Mouse (Mus musculus) small intestine, adult 2 months (tissue): ENCODE measurements at regions not wholly inside any gene's neighbourhood (a gene's known extent, or its start where the extent isn't known, plus 50 kb on each side); places are given as distances from the start of the nearest gene placed in this dataset.

ENCODE experiments used
- H3K27ac ChIP-seq: fragments of 200-500 bp; 2 replicates; pipeline ENCODE4 v1.5.1; 2012; ENCODE audit warnings: low read depth, low read length, control low read depth, inconsistent platforms; ENCODE audit not compliant: insufficient read depth
- H3K27me3 ChIP-seq: fragments of 200-500 bp; 2 replicates; pipeline ENCODE4 v1.6.1; 2012; ENCODE audit warnings: mild to moderate bottlenecking, moderate library complexity, low read length, inconsistent platforms; ENCODE audit not compliant: control insufficient read depth, insufficient read depth
- H3K36me3 ChIP-seq: fragments of 200-500 bp; 2 replicates; pipeline ENCODE4 v1.6.1; 2012; ENCODE audit warnings: mild to moderate bottlenecking, low read length, control low read depth, inconsistent platforms; ENCODE audit not compliant: control insufficient read depth, insufficient read depth
- H3K4me1 ChIP-seq: fragments of 200-500 bp; 2 replicates; pipeline ENCODE4 v1.6.1; 2012; ENCODE audit warnings: low read length, inconsistent platforms, mixed read lengths; ENCODE audit not compliant: control insufficient read depth, insufficient read depth, insufficient read length
- H3K4me3 ChIP-seq: fragments of 200-500 bp; 2 replicates; pipeline ENCODE4 v1.5.1; 2012; ENCODE audit warnings: low read depth, mild to moderate bottlenecking, control low read depth, inconsistent platforms, low read length, moderate library complexity
- CTCF ChIP-seq: fragments of 200-500 bp; IDR thresholded peaks from 2 replicates; pipeline ENCODE4 v1.5.1; 2012; ENCODE audit warnings: low read depth, mild to moderate bottlenecking, control low read depth, inconsistent platforms, low read length, moderate library complexity, mixed read lengths; ENCODE audit not compliant: insufficient replicate concordance, insufficient read length; ENCODE audit errors: extremely low read depth
- POLR2A ChIP-seq: fragments of 200-500 bp; IDR thresholded peaks from 2 replicates; pipeline ENCODE4 v1.6.1; 2012; ENCODE audit warnings: low read depth, mild to moderate bottlenecking, control low read depth, inconsistent platforms, low read length, moderate library complexity
- WGBS: fragments of 180-500 bp; shearing (Covaris S2); methylation state at CpG from one replicate; pipeline ENCODE4 v1.1.7; 2018; 5-methylcytosine and 5-hydroxymethylcytosine counted together

DNA sequence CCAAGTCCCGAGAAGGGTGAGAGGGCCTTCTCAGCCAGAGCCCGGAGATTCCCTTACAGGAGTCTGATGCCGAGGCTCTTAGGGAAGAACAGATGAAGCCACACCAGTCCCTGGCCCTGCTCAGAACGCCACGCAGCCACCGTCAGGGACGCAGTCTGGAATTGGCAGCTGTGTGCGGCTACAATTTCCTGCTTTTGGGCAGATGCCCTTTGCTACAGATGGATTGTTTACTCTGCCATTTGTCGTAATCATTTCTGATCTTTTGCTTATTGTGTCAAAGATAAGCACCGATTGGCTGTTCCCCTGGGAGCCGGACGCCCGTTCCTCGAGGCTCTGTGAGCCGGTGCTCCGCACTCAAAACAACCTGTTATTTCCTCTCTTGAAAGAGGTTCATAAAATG is 179.4 kb downstream of the 3100002H09Rik start:
- H3K36me3 ChIP-seq: no peaks in the 10 kb centered on the region
- no peaks in the 10 kb centered on the region for H3K27me3 ChIP-seq
- H3K4me3 ChIP-seq: no peak overlapping the region
- no peaks in the 10 kb centered on the region for H3K4me1 ChIP-seq
- WGBS: 28% methylated on average over 16 of the region's 16 CpGs
- H3K27ac ChIP-seq: no peak overlapping the region
- TF ChIP-seq CTCF: no peak
- no peak for TF ChIP-seq POLR2A

DNA sequence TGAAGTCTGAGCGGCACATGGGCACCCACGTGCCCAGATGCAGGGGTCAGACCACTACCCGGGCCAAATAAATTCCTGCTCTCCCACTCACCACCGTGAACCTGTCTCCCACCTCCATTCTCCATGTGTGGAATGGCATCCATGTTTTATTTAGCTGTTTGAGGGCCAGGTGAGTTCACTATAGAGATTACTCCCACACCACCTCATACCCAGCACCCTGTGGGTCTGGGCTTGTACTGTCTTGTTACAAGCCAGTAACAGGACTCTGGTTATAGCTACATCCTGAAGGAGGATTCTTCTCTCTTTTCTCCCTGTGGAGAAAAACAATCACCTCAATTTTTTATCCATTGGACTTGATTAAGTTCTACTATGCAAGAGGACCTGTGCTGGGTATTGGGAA is 181.8 kb downstream of the 3100002H09Rik start:
- Histone ChIP-seq H3K27ac (no peak overlapping the region), H3K4me3 (no peak overlapping the region), H3K4me1 (no peaks in the 10 kb centered on the region), H3K27me3 (no peaks in the 10 kb centered on the region), H3K36me3 (no peaks in the 10 kb centered on the region)
- 82% methylated on average over 4 of the region's 4 CpGs for WGBS
- TF ChIP-seq CTCF: no peak

- no peaks in the 10 kb centered on the region for H3K36me3 ChIP-seq
- TF ChIP-seq POLR2A (no peak), CTCF (no peak)
- WGBS: 82% methylated on average over 6 of the region's 6 CpGs
- H3K27me3 ChIP-seq: no peaks in the 10 kb centered on the region
- H3K4me3 ChIP-seq: no peak overlapping the region
- H3K4me1 ChIP-seq: no peaks in the 10 kb centered on the region
- H3K27ac ChIP-seq: no peak overlapping the region
Measured at GRCm38 (mm10) chr4:124422406-124422805, 188.2 kb downstream of the 3100002H09Rik start.

GRCm38 (mm10) chr4:124418431-124418830 is 192.2 kb downstream of the 3100002H09Rik start:
- no peak overlapping the region for H3K4me3 ChIP-seq
- no peaks in the 10 kb centered on the region for H3K27me3 ChIP-seq
- no peaks in the 10 kb centered on the region for H3K4me1 ChIP-seq
- no peak for TF ChIP-seq CTCF
- no peak for TF ChIP-seq POLR2A
- no peak overlapping the region for H3K27ac ChIP-seq
- 31% methylated on average over 8 of the region's 8 CpGs for WGBS
- H3K36me3 ChIP-seq: no peaks in the 10 kb centered on the region

DNA sequence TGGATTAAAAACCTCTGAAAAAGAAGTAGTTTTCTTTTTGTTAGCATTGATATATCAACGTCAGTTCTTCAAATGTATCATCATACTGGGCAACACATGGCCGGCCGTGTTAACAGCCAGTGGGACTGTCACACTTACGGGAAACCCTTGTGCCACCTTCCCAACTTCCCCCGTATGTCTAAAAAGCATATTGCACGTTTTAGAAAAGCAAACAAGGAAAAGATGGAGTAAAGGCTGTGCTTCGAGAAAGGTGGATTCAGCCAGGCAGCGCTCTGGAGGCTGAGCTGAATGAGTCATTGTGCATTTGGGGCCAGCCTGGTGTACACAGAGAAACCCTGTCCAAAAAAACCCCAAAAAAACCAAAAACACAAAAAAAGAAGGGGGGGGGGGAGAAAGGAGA is 193.4 kb downstream of the 3100002H09Rik start:
- Histone ChIP-seq H3K4me3 (no peak overlapping the region), H3K27me3 (no peaks in the 10 kb centered on the region), H3K4me1 (no peaks in the 10 kb centered on the region), H3K27ac (no peak overlapping the region), H3K36me3 (no peaks in the 10 kb centered on the region)
- TF ChIP-seq CTCF (no peak), POLR2A (no peak)
- WGBS: 78% methylated on average over 8 of the region's 8 CpGs

- no peaks in the 10 kb centered on the region for H3K27me3 ChIP-seq
- H3K4me1 ChIP-seq: no peaks in the 10 kb centered on the region
- H3K36me3 ChIP-seq: no peaks in the 10 kb centered on the region
- 82% methylated on average over 6 of the region's 6 CpGs for WGBS
- no peak overlapping the region for H3K4me3 ChIP-seq
- no peak overlapping the region for H3K27ac ChIP-seq
- TF ChIP-seq POLR2A (no peak), CTCF (no peak)
Measured at GRCm38 (mm10) chr4:124416266-124416665, 194.3 kb downstream of the 3100002H09Rik start.

- Histone ChIP-seq H3K27me3 (no peaks in the 10 kb centered on the region), H3K36me3 (no peaks in the 10 kb centered on the region), H3K4me1 (no peaks in the 10 kb centered on the region), H3K27ac (no peak overlapping the region), H3K4me3 (no peak overlapping the region)
- WGBS: 80% methylated on average over 7 of the region's 7 CpGs
- no peak for TF ChIP-seq POLR2A
- TF ChIP-seq CTCF: no peak
Measured at GRCm38 (mm10) chr4:124414386-124414785, 196.2 kb downstream of the 3100002H09Rik start.

DNA sequence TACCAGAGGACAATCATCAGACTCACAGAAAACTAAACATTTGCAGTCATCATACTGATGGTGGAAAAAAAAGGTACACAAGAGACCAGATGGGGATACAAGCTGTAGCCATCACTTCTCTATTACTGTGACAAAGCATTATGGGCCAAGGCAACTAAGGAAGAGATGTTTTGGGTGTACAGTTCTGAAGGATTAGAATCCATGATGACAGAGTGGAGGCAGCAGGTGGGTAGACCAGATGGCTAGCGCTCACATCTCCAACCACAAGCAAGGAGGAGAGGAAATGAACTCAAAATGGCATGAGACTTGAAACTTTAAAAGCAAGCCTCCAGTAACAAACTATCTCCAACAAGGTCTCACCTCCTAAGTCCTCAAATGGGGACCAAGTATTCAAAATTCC is 201.3 kb downstream of the 3100002H09Rik start:
- Histone ChIP-seq H3K4me1 (no peaks in the 10 kb centered on the region), H3K27me3 (no peaks in the 10 kb centered on the region), H3K4me3 (no peak overlapping the region), H3K36me3 (no peaks in the 10 kb centered on the region), H3K27ac (no peak overlapping the region)
- 96% methylated on average over 1 of the region's 1 CpGs for WGBS
- TF ChIP-seq CTCF (no peak), POLR2A (no peak)
